ENCODE assay signal across 8 mouse cellular contexts in the genomic region with DNA sequence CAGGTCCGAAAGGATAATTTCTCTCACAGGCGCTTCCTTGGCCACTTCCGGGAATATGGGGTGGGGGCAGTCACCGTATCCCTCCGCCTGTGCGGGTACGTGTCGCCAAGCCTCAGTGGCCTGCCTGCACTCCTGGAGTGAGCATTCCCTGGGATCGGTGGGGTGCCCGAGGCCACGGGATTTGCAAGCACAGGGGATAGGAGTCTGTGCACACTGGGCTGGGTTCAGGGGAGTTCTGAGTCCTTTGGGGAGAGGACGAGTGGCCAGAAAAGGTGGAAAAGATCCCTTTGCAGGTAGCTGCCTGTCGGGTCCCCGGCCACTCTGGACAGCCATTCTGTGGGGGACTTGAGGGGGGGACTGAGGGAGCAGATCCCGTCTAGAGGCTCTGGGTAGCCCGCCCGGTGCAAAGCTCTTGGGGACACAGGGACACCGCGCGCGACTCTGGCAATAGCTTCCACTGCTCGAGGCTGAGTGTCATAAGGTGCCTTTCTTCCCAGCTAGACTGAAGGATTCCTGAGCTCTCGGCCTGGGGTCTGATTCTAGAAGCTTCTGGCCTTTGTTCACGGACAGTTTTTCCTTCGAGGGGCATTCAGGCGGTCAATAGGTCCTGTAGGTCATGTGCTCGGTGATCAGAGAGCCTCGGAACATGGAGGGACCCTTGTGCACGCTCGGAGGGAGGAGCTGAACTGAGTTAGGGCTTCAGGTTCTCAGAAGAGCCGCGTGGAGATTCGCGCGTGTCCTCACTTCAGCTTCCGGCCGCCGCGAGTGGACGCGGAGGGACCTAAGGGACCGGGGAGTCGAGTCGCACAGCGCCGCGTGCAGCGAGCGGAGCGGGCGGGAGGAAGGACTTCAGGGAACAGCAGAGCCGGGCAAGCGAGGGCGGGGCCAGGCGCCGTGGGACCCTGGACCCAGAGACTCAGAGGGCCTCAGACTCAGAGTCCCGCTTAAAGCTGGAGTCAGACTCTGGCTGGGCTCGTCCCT. TPM values are rescaled to one million over a fixed set of nuclear protein-coding genes. Genes with fewer than 3 reads are reported as not detected.
A peak's percentile ranks its signal among the peaks of the same experiment; 100 is the strongest.
DNase-seq lines count a peak whose midpoint lies in the region; ATAC-seq and TF ChIP-seq lines count a peak whose summit lies in the region.

No protein-coding gene starts in this region.

- H3K9me3 ChIP-seq in G1E (replicated peaks), result no peaks in the 10 kb centered on the region
- H3K9me3 ChIP-seq in embryonic facial prominence, embryonic 13.5 days, result no peaks in the 10 kb centered on the region
- H3K9me3 ChIP-seq in limb, embryonic 12.5 days, result no peaks in the 10 kb centered on the region
- no peaks in the 10 kb centered on the region for H3K9me3 ChIP-seq in midbrain, embryonic 13.5 days

- H3K4me1 ChIP-seq in G1E (ENCODE audit: insufficient read depth, low read depth, low read length), result peaks cover 12% of the 10 kb centered on the region
- peaks cover 13% of the 10 kb centered on the region; the same call in 1 of the 2 replicates for H3K4me1 ChIP-seq in embryonic facial prominence, embryonic 13.5 days
- peaks cover 12% of the 10 kb centered on the region for H3K4me1 ChIP-seq in limb, embryonic 12.5 days (replicated peaks)
- peaks cover 20% of the 10 kb centered on the region for H3K4me1 ChIP-seq in midbrain, embryonic 13.5 days (replicated peaks)

- intact Hi-C loops in heart, postnatal 10 days (cut with DNase I), result loop anchor here (5.0 to 10.0 kb wide), 3 partner anchors 645 to 1072 kb away; partner anchors contain the start of gene Etaa1

- H3K4me3 ChIP-seq in G1E (ENCODE audit: low read depth, low read length), result peak overlapping the region; percentile 28; the same call in 1 of the 2 replicates
- H3K4me3 ChIP-seq in embryonic facial prominence, embryonic 13.5 days, result peak overlapping the region; percentile 52
- H3K4me3 ChIP-seq in limb, embryonic 12.5 days (replicated peaks), result peak overlapping the region; percentile 48
- peak overlapping the region; percentile 52 for H3K4me3 ChIP-seq in midbrain, embryonic 13.5 days (replicated peaks)

- ATAC-seq in G1E (ENCODE audit: extremely low read depth, insufficient number of reproducible peaks, low FRiP score, poor library complexity, severe bottlenecking), result no peak
- ATAC-seq in embryonic facial prominence, embryonic 13.5 days (ENCODE audit: insufficient number of reproducible peaks, insufficient read depth, low FRiP score, low TSS enrichment, low read depth), result peak; percentile 69; the same call in 1 of the 2 replicates
- peak; percentile 73 for ATAC-seq in limb, embryonic 12.5 days (ENCODE audit: insufficient number of reproducible peaks, insufficient read depth, low FRiP score, low TSS enrichment, low read depth)
- peak; percentile 91 for ATAC-seq in midbrain, embryonic 13.5 days

- H3K27me3 ChIP-seq in G1E (ENCODE audit: insufficient read depth, low read length), result peaks cover 20% of the 10 kb centered on the region
- H3K27me3 ChIP-seq in embryonic facial prominence, embryonic 13.5 days, result peaks cover 21% of the 10 kb centered on the region
- peaks cover 60% of the 10 kb centered on the region for H3K27me3 ChIP-seq in limb, embryonic 12.5 days
- H3K27me3 ChIP-seq in midbrain, embryonic 13.5 days, result peaks cover 27% of the 10 kb centered on the region

- no peaks in the 10 kb centered on the region for H3K36me3 ChIP-seq in G1E (replicated peaks)
- H3K36me3 ChIP-seq in embryonic facial prominence, embryonic 13.5 days, result no peaks in the 10 kb centered on the region
- no peaks in the 10 kb centered on the region for H3K36me3 ChIP-seq in limb, embryonic 12.5 days
- no peaks in the 10 kb centered on the region for H3K36me3 ChIP-seq in midbrain, embryonic 13.5 days

- peak overlapping the region; percentile 57 for H3K27ac ChIP-seq in embryonic facial prominence, embryonic 13.5 days
- H3K27ac ChIP-seq in limb, embryonic 12.5 days, result no peak overlapping the region
- H3K27ac ChIP-seq in midbrain, embryonic 13.5 days, result 0 out of 2 replicates have a peak overlapping the region, but pooled peaks have one; percentile 3

- TF ChIP-seq CTCF in G1E (IDR thresholded peaks at IDR 0.05; ENCODE audit: low read depth, low read length), result no peak

- peak overlapping the region; percentile 82 for H3K9ac ChIP-seq in embryonic facial prominence, embryonic 13.5 days
- H3K9ac ChIP-seq in limb, embryonic 12.5 days (replicated peaks), result peak overlapping the region; percentile 45
- peak overlapping the region; percentile 73 for H3K9ac ChIP-seq in midbrain, embryonic 13.5 days (replicated peaks)

- H3K4me2 ChIP-seq in embryonic facial prominence, embryonic 13.5 days, result peak overlapping the region; percentile 90
- peak overlapping the region; percentile 74 for H3K4me2 ChIP-seq in limb, embryonic 12.5 days
- H3K4me2 ChIP-seq in midbrain, embryonic 13.5 days (replicated peaks), result peak overlapping the region; percentile 98

- DNase-seq in G1E (ENCODE audit: low spot score), result no peak
- peak; percentile 89 for DNase-seq in adrenal gland, postnatal 14 days
- DNase-seq in heart, postnatal 10 days, result peak; percentile 70 to 73
- DNase-seq in yolk sac, embryonic 10.5 days (ENCODE audit: low spot score), result peak; percentile 81
- no peak for DNase-seq in left cerebral cortex, adult 8-10 months (ENCODE audit: low spot score in 2 of 2)

- under 1% methylated on average over 58 of the region's 58 CpGs for WGBS in embryonic facial prominence, embryonic 13.5 days
- under 1% methylated on average over 58 of the region's 58 CpGs for WGBS in limb, embryonic 12.5 days
- 1% methylated on average over 58 of the region's 58 CpGs for WGBS in midbrain, embryonic 13.5 days

RNA-seq across cellular contexts. Expression of gene Meis1, which starts 8.1 kb away (rescaled TPM):
- total RNA-seq in G1E (2014; fragmentation: Nextera tagmentation) (0.53 and 0.98 TPM in 2 replicates), G1E (2017) (3.1 and 4.3 TPM in 2 replicates)
- polyA plus RNA-seq in G1E (2012), result 0.41 and 0.64 TPM in 2 replicates
- total RNA-seq in adrenal gland, postnatal 14 days (2021), result 57.0 and 57.5 TPM in 2 replicates
- polyA plus RNA-seq in embryonic facial prominence, embryonic 13.5 days (2015; fragmentation: Nextera tagmentation; extraction: Ambion mirVana), result 47.4 and 59.0 TPM in 2 replicates
- 10 to 100 TPM; 26.9 to 44.1 TPM for total RNA-seq in heart, postnatal 10 days (2021)
- 32.4 and 35.1 TPM in 2 replicates for polyA plus RNA-seq in limb, embryonic 12.5 days (2016; fragmentation: Nextera tagmentation; extraction: Ambion mirVana)
- polyA plus RNA-seq in midbrain, embryonic 13.5 days (2015; fragmentation: Nextera tagmentation; extraction: Ambion mirVana), result 43.4 and 45.1 TPM in 2 replicates
- 10 to 100 TPM in 1 of 4 experiments, 1 to 10 TPM in 3; 6.9 to 10.6 (median 7.7) TPM for total RNA-seq in left cerebral cortex, adult 8-10 months (2022)

Comparison
In these comparisons a context has a peak if more than half of its experiments do, and no peak if none do; other contexts are left out.
1. DNase-seq: peak in adrenal gland, postnatal 14 days (single experiment), heart, postnatal 10 days (2 of 2) and yolk sac, embryonic 10.5 days (single experiment); none in G1E (single experiment) and left cerebral cortex, adult 8-10 months (0 of 2).
2. Peak in every context shown above with its lines, with median percentiles within 50 percentile points of each other: H3K4me3 ChIP-seq, H3K4me2 ChIP-seq and H3K9ac ChIP-seq.